Mouse (Mus musculus) ES-CJ7 (cell line): ENCODE measurements around the gene Cops3.

ENCODE experiments used
- DNase-seq: peaks from one replicate; pipeline ENCODE4 v3.0.0; 2011; ENCODE audit warnings: low read depth, low spot score

Gene Cops3

GRCm38 (mm10) chr11:59811211-59811610, 28.4 kb downstream of the Cops3 start:
- DNase-seq: no peak

GRCm38 (mm10) chr11:59810480-59811158, 29.0 kb downstream of the Cops3 start:
- no peak for DNase-seq

- peak; percentile 92 for DNase-seq
These were observed 29.8 kb downstream of the Cops3 start, which contains the start of gene Flcn for GRCm38 (mm10) chr11:59809670-59810474. Gene Flcn, minus strand, starts transcription at chr11:59810016.

GRCm38 (mm10) chr11:59809071-59809669, 30.5 kb downstream of the Cops3 start:
- peak; percentile 41 for DNase-seq

- no peak for DNase-seq
These were observed 31.3 kb downstream of the Cops3 start for GRCm38 (mm10) chr11:59808170-59808960.

GRCm38 (mm10) chr11:59805656-59806055, 34.0 kb downstream of the Cops3 start:
- no peak for DNase-seq

- no peak for DNase-seq
These were observed 34.4 kb downstream of the Cops3 start for GRCm38 (mm10) chr11:59805256-59805655.

GRCm38 (mm10) chr11:59804409-59805110, 35.1 kb downstream of the Cops3 start:
- no peak for DNase-seq

- DNase-seq: no peak
These were observed 36.1 kb downstream of the Cops3 start for GRCm38 (mm10) chr11:59803516-59803915.

GRCm38 (mm10) chr11:59801881-59802280, 37.8 kb downstream of the Cops3 start:
- DNase-seq: no peak

GRCm38 (mm10) chr11:59800412-59800811, 39.2 kb downstream of the Cops3 start:
- peak; percentile 68 for DNase-seq

- DNase-seq: no peak
These were observed 46.2 kb downstream of the Cops3 start for GRCm38 (mm10) chr11:59793390-59793789.

GRCm38 (mm10) chr11:59789311-59789710, 50.3 kb downstream of the Cops3 start:
- no peak for DNase-seq

GRCm38 (mm10) chr11:59787199-59787781, 52.3 kb downstream of the Cops3 start, which contains the start of gene Pld6:
Gene Pld6, minus strand, starts transcription at chr11:59787645.
- peak; percentile 89 for DNase-seq

- peak; percentile 45 for DNase-seq
These were observed 53.0 kb downstream of the Cops3 start for GRCm38 (mm10) chr11:59786444-59787198.

GRCm38 (mm10) chr11:59783591-59783990, 56.0 kb downstream of the Cops3 start:
- no peak for DNase-seq

GRCm38 (mm10) chr11:59782091-59782590, 57.5 kb downstream of the Cops3 start:
- peak; percentile 60 for DNase-seq

GRCm38 (mm10) chr11:59780241-59780640, 59.4 kb downstream of the Cops3 start:
- DNase-seq: no peak

GRCm38 (mm10) chr11:59779406-59779805, 60.2 kb downstream of the Cops3 start:
- DNase-seq: no peak

- DNase-seq: no peak
These were observed 60.8 kb downstream of the Cops3 start for GRCm38 (mm10) chr11:59778874-59779223.
